Mouse (Mus musculus): ENCODE data around the gene Ddx21. TPM values are rescaled to one million over a fixed set of nuclear protein-coding genes. Genes with fewer than 3 reads are reported as not detected.

Gene Ddx21
- total RNA-seq, 4 experiments from 2014 or later: 28.1 to 37.7 (median 31.0) TPM

GRCm38 (mm10) chr10:62570126-62570871 lies 31.8 kb downstream of the Ddx21 start:
- no peak for DNase-seq (ENCODE audit: low spot score in 2 of 2)

- DNase-seq (ENCODE audit: low spot score in 2 of 2): no peak
Measured at GRCm38 (mm10) chr10:62568861-62569260, 33.2 kb downstream of the Ddx21 start.

GRCm38 (mm10) chr10:62557736-62558135 lies 44.3 kb downstream of the Ddx21 start:
- DNase-seq (ENCODE audit: low spot score in 2 of 2): no peak

- no peak for DNase-seq (ENCODE audit: low spot score in 2 of 2)
Measured at GRCm38 (mm10) chr10:62556558-62556901, 45.6 kb downstream of the Ddx21 start.

GRCm38 (mm10) chr10:62555705-62556557 lies 46.1 kb downstream of the Ddx21 start:
- DNase-seq (ENCODE audit: low spot score in 2 of 2): no peak

GRCm38 (mm10) chr10:62553611-62554091 lies 48.4 kb downstream of the Ddx21 start:
- no peak for DNase-seq (ENCODE audit: low spot score in 2 of 2)

GRCm38 (mm10) chr10:62550787-62551300 lies 51.2 kb downstream of the Ddx21 start:
- DNase-seq (ENCODE audit: low spot score in 2 of 2): no peak

GRCm38 (mm10) chr10:62549523-62550166 lies 52.4 kb downstream of the Ddx21 start:
- DNase-seq (ENCODE audit: low spot score in 2 of 2): peak; percentile 48 to 50

GRCm38 (mm10) chr10:62546441-62546840 lies 55.6 kb downstream of the Ddx21 start:
- peak; percentile 16 to 23 for DNase-seq (ENCODE audit: low spot score in 2 of 2)

GRCm38 (mm10) chr10:62545759-62546158 lies 56.3 kb downstream of the Ddx21 start:
- no peak for DNase-seq (ENCODE audit: low spot score in 2 of 2)

- DNase-seq (ENCODE audit: low spot score in 2 of 2): no peak
Measured at GRCm38 (mm10) chr10:62544316-62544715, 57.8 kb downstream of the Ddx21 start.

- no peak for DNase-seq (ENCODE audit: low spot score in 2 of 2)
Measured at GRCm38 (mm10) chr10:62543399-62543808, 58.7 kb downstream of the Ddx21 start.

- no peak for DNase-seq (ENCODE audit: low spot score in 2 of 2)
Measured at GRCm38 (mm10) chr10:62542928-62543327, 59.2 kb downstream of the Ddx21 start.

- DNase-seq (ENCODE audit: low spot score in 2 of 2): no peak
Measured at GRCm38 (mm10) chr10:62542507-62542906, 59.6 kb downstream of the Ddx21 start.

- DNase-seq (ENCODE audit: low spot score in 2 of 2): no peak
Measured at GRCm38 (mm10) chr10:62541499-62541898, 60.6 kb downstream of the Ddx21 start.

GRCm38 (mm10) chr10:62540800-62541199 lies 61.3 kb downstream of the Ddx21 start:
- no peak for DNase-seq (ENCODE audit: low spot score in 2 of 2)

GRCm38 (mm10) chr10:62534509-62534908 lies 67.6 kb downstream of the Ddx21 start:
- DNase-seq (ENCODE audit: low spot score in 2 of 2): no peak

- no peak for DNase-seq (ENCODE audit: low spot score in 2 of 2)
Measured at GRCm38 (mm10) chr10:62532832-62533231, 69.2 kb downstream of the Ddx21 start.

Measured in gastrocnemius, adult 8-10 months (tissue).